Mouse (Mus musculus) bone marrow macrophage, adult 2 months (primary cell): ENCODE data around the gene 2010300C02Rik. TPM values are rescaled to one million over a fixed set of nuclear protein-coding genes. Genes with fewer than 3 reads are reported as not detected.

Experiments
- H3K27ac ChIP-seq: 2 replicates; pipeline ENCODE4 v1.5.1; 2012; ENCODE audit warnings: low read depth, low read length; ENCODE audit not compliant: insufficient read depth
- H3K4me1 ChIP-seq: 2 replicates; pipeline ENCODE4 v1.6.1; 2012; ENCODE audit warnings: low read length; ENCODE audit not compliant: control insufficient read depth, insufficient read depth
- H3K4me3 ChIP-seq: 2 replicates; pipeline ENCODE4 v1.5.1; 2012; ENCODE audit warnings: mild to moderate bottlenecking, low read length, moderate library complexity; ENCODE audit not compliant: insufficient read depth
- CTCF ChIP-seq: IDR thresholded peaks from 2 replicates; pipeline ENCODE4 v1.5.1; 2012; ENCODE audit warnings: low read depth, mild to moderate bottlenecking, low read length, moderate library complexity
- POLR2A ChIP-seq: IDR thresholded peaks from 2 replicates; pipeline ENCODE4 v1.6.1; 2012; ENCODE audit warnings: mild to moderate bottlenecking, low read depth, low read length, borderline replicate concordance
- polyA plus RNA-seq: library from polyadenylated mRNA; stranded (reverse); fragments of >200 nt; gene quantifications from 2 replicates; pipeline ENCODE4 v1.2.4, GENCODE M21; 2012; ENCODE audit not compliant: missing spikeins, insufficient read depth, insufficient read length

2010300C02Rik gene
- polyA plus RNA-seq, 1 experiment: 0.20 TPM

- TF ChIP-seq CTCF (no peak), POLR2A (no peak)
- Histone ChIP-seq H3K4me1 (peaks cover 7% of the 10 kb centered on the region), H3K4me3 (no peak overlapping the region), H3K27ac (no peak overlapping the region)
Observed at GRCm38 (mm10) chr1:37630412-37631210, 89.3 kb downstream of the 2010300C02Rik start.

- TF ChIP-seq POLR2A (no peak), CTCF (no peak)
- H3K27ac ChIP-seq: no peak overlapping the region
- no peak overlapping the region for H3K4me3 ChIP-seq
- peaks cover 7% of the 10 kb centered on the region for H3K4me1 ChIP-seq
Observed at GRCm38 (mm10) chr1:37629876-37630275, 90.0 kb downstream of the 2010300C02Rik start.

- TF ChIP-seq POLR2A (no peak), CTCF (no peak)
- H3K4me1 ChIP-seq: peaks cover 6% of the 10 kb centered on the region
- H3K27ac ChIP-seq: no peak overlapping the region
- H3K4me3 ChIP-seq: no peak overlapping the region
Observed at GRCm38 (mm10) chr1:37628749-37629148, 91.1 kb downstream of the 2010300C02Rik start.

GRCm38 (mm10) chr1:37624185-37624584, 95.7 kb downstream of the 2010300C02Rik start:
- no peak overlapping the region for H3K27ac ChIP-seq
- H3K4me1 ChIP-seq: peaks cover 2% of the 10 kb centered on the region; the same call in 1 of the 2 replicates
- TF ChIP-seq POLR2A (no peak), CTCF (no peak)
- no peak overlapping the region for H3K4me3 ChIP-seq

- no peak for TF ChIP-seq CTCF
- Histone ChIP-seq H3K4me1 (peaks cover 2% of the 10 kb centered on the region; the same call in 1 of the 2 replicates), H3K27ac (no peak overlapping the region), H3K4me3 (no peak overlapping the region)
Observed at GRCm38 (mm10) chr1:37622049-37622448, 97.8 kb downstream of the 2010300C02Rik start.

DNA sequence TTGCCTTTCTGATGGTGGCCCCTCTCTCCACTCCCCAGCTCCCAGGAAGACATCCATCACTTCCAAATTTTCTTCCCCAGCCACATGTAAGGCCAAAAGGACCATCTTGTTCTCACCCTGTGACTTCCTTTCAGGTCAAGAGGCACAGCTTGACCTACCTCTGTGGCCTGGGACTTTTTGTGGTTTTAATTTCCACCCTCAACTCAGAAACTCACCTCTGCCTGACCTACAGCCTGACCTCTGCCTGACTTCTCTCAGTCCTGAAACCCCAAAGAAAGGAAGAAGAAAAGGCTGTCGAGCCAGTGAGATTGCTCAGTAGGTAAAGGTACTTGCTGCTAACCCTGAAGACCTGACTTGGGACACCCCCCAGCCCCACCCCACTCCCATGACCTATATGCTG, 100.3 kb downstream of the 2010300C02Rik start:
- no peak for TF ChIP-seq POLR2A
- TF ChIP-seq CTCF: no peak
- no peak overlapping the region for H3K27ac ChIP-seq

GRCm38 (mm10) chr1:37617047-37617446, 102.8 kb downstream of the 2010300C02Rik start:
- no peak overlapping the region for H3K27ac ChIP-seq
- TF ChIP-seq POLR2A: no peak
- no peak for TF ChIP-seq CTCF
- no peak overlapping the region for H3K4me3 ChIP-seq
- H3K4me1 ChIP-seq: peaks cover 2% of the 10 kb centered on the region; the same call in 1 of the 2 replicates

More for the DNA sequence above, 100.3 kb downstream of the 2010300C02Rik start:
- Histone ChIP-seq H3K4me3 (no peak overlapping the region), H3K4me1 (peaks cover 2% of the 10 kb centered on the region; the same call in 1 of the 2 replicates)

- H3K4me3 ChIP-seq: no peak overlapping the region
- no peak overlapping the region for H3K27ac ChIP-seq
- TF ChIP-seq POLR2A (no peak), CTCF (no peak)
- H3K4me1 ChIP-seq: no peaks in the 10 kb centered on the region
Observed at GRCm38 (mm10) chr1:37616569-37616968, 103.3 kb downstream of the 2010300C02Rik start.

GRCm38 (mm10) chr1:37615290-37616040, 104.4 kb downstream of the 2010300C02Rik start:
- no peak for TF ChIP-seq CTCF
- TF ChIP-seq POLR2A: no peak
- Histone ChIP-seq H3K27ac (no peak overlapping the region), H3K4me3 (no peak overlapping the region), H3K4me1 (no peaks in the 10 kb centered on the region)

GRCm38 (mm10) chr1:37614836-37615235, 105.0 kb downstream of the 2010300C02Rik start:
- Histone ChIP-seq H3K4me1 (no peaks in the 10 kb centered on the region), H3K27ac (no peak overlapping the region), H3K4me3 (no peak overlapping the region)
- TF ChIP-seq POLR2A (no peak), CTCF (no peak)

DNA sequence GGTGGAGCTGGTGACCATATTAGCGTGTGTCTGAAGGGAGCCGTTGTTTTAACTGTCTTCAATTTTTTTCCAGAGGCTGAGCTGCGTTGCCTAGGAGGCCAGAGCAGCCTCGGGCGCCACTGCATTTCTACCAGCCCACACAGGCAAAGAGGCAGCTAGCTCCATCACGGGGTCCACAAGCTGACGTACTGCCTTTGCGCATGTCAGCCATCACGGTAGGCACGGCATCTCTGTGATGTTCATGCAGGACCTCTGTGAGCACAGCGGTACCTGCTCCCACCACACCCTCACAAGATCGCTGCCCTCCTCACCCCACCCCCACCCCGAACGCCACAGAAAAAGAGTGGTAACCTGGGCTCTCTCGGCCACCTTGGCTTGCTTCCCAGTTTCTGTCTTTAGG, 105.8 kb downstream of the 2010300C02Rik start:
- no peak for TF ChIP-seq POLR2A
- no peak for TF ChIP-seq CTCF
- Histone ChIP-seq H3K4me3 (no peak overlapping the region), H3K27ac (no peak overlapping the region), H3K4me1 (no peaks in the 10 kb centered on the region)
